Mouse (Mus musculus): ENCODE results near the gene Serpina3m.
"Not testable (repeated sequence)": the region's sequence is repeated elsewhere in the genome, so short reads cannot be mapped to it uniquely, and the experiment has no call there.

The Serpina3m gene

GRCm38 (mm10) chr12:104388477-104388876 lies 50.2 kb downstream of the Serpina3m start:
- DNase-seq (ENCODE audit: low spot score in 2 of 2) = no peak

GRCm38 (mm10) chr12:104391057-104391456 lies 52.8 kb downstream of the Serpina3m start:
- DNase-seq (ENCODE audit: low spot score in 2 of 2) = not testable (repeated sequence)

- DNase-seq (ENCODE audit: low spot score in 2 of 2) = no peak
Measured at GRCm38 (mm10) chr12:104403968-104404367, 65.7 kb downstream of the Serpina3m start.

- DNase-seq (ENCODE audit: low spot score in 2 of 2) = no peak
Measured at GRCm38 (mm10) chr12:104406454-104406885, 68.2 kb downstream of the Serpina3m start, which contains the start of gene Serpina3n. Serpina3n (plus strand) TSS chr12:104406729.

GRCm38 (mm10) chr12:104412507-104412906 lies 74.2 kb downstream of the Serpina3m start:
- no peak for DNase-seq (ENCODE audit: low spot score in 2 of 2)

- no peak for DNase-seq (ENCODE audit: low spot score in 2 of 2)
Measured at GRCm38 (mm10) chr12:104414576-104414975, 76.3 kb downstream of the Serpina3m start.

- DNase-seq (ENCODE audit: low spot score in 2 of 2) = no peak
Measured at GRCm38 (mm10) chr12:104415625-104416315, 77.5 kb downstream of the Serpina3m start.

- DNase-seq (ENCODE audit: low spot score in 2 of 2) = peak; percentile 95
Measured at GRCm38 (mm10) chr12:104418340-104419135, 80.3 kb downstream of the Serpina3m start.

- no peak for DNase-seq (ENCODE audit: low spot score in 2 of 2)
Measured at GRCm38 (mm10) chr12:104419136-104419462, 80.8 kb downstream of the Serpina3m start.

GRCm38 (mm10) chr12:104422615-104423392 lies 84.5 kb downstream of the Serpina3m start:
- DNase-seq (ENCODE audit: low spot score in 2 of 2) = no peak

- no peak for DNase-seq (ENCODE audit: low spot score in 2 of 2)
Measured at GRCm38 (mm10) chr12:104425591-104425990, 87.3 kb downstream of the Serpina3m start.

GRCm38 (mm10) chr12:104426915-104427314 lies 88.6 kb downstream of the Serpina3m start:
- DNase-seq (ENCODE audit: low spot score in 2 of 2) = no peak

GRCm38 (mm10) chr12:104431359-104431758 lies 93.1 kb downstream of the Serpina3m start:
- no peak for DNase-seq (ENCODE audit: low spot score in 2 of 2)

- DNase-seq (ENCODE audit: low spot score in 2 of 2) = no peak
Measured at GRCm38 (mm10) chr12:104433214-104433613, 94.9 kb downstream of the Serpina3m start.

GRCm38 (mm10) chr12:104433951-104434735 lies 95.9 kb downstream of the Serpina3m start:
- DNase-seq (ENCODE audit: low spot score in 2 of 2) = no peak

- peak; percentile 93 to 97 for DNase-seq (ENCODE audit: low spot score in 2 of 2)
Measured at GRCm38 (mm10) chr12:104440087-104440760, 101.9 kb downstream of the Serpina3m start.

- DNase-seq (ENCODE audit: low spot score in 2 of 2) = no peak
Measured at GRCm38 (mm10) chr12:104443716-104444115, 105.4 kb downstream of the Serpina3m start.
